Mouse (Mus musculus) bone marrow, adult 2 months (tissue): ENCODE measurements around the gene Olfr1161.

Experiments
- CTCF ChIP-seq: fragments of 200-500 bp; IDR thresholded peaks from 2 replicates; pipeline ENCODE4 v1.5.1; 2011; ENCODE audit warnings: low read length, control low read depth; ENCODE audit not compliant: control insufficient read depth, insufficient read depth
- POLR2A ChIP-seq: fragments of 200-500 bp; IDR thresholded peaks from 2 replicates; pipeline ENCODE4 v1.6.1; 2011; ENCODE audit warnings: low read depth, mild to moderate bottlenecking, control low read depth, low read length, borderline replicate concordance; ENCODE audit not compliant: control insufficient read depth

DNA sequence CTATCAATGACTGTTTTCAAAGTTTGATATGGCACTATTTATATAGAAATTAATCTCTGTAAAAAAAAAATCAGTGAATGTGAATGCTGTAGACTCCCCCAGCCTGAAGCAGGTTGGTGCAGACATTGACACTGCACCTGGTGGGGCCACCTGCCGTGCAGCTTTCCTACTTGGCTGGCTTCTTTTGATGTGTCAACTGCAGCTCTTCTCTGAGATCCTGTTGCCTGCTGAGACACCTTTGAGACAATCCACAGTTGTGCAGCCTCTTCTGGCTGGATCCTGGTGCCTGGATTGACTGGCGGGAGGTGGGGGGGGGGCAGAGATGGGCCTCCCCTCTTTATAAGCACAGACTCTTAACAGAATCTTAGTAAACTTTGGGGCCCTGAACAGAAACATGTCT lies 41.0 kb downstream of the Olfr1161 start:
- TF ChIP-seq POLR2A: no peak
- no peak for TF ChIP-seq CTCF
